Mouse (Mus musculus) hindbrain, embryonic 14.5 days (tissue): ENCODE measurements around the gene 1700056E22Rik. TPM values are rescaled to one million over a fixed set of nuclear protein-coding genes. Genes with fewer than 3 reads are reported as not detected.

Experiments
- ATAC-seq: fragments of 200-750 bp; cut with Nextera tagmentation; 2 replicates; pipeline ENCODE4 v1.8.0; 2017; ENCODE audit warnings: moderate number of reproducible peaks, mild to moderate bottlenecking, moderate TSS enrichment, moderate library complexity; ENCODE audit not compliant: low FRiP score
- DNase-seq: peaks from one replicate; pipeline ENCODE4 v3.0.0-alpha.2; 2015; ENCODE audit warnings: low spot score
- H3K27ac ChIP-seq: fragments of 300-500 bp; sonication (generic); 2 replicates; pipeline ENCODE4 v1.5.1; 2014; ENCODE audit warnings: mild to moderate bottlenecking, moderate library complexity
- H3K27me3 ChIP-seq: fragments of 300-500 bp; sonication (generic); 2 replicates; pipeline ENCODE4 v1.6.1; 2014; ENCODE audit warnings: mild to moderate bottlenecking, low read length, mixed read lengths; ENCODE audit not compliant: control insufficient read depth, insufficient read depth
- H3K36me3 ChIP-seq: fragments of 300-500 bp; sonication (generic); replicated peaks from 2 replicates; pipeline ENCODE4 v1.6.1; 2014; ENCODE audit not compliant: control insufficient read depth, insufficient read depth
- H3K4me1 ChIP-seq: fragments of 300-500 bp; sonication (generic); replicated peaks from 2 replicates; pipeline ENCODE4 v1.6.1; 2014; ENCODE audit warnings: antibody characterized with exemption, low read length, mixed read lengths; ENCODE audit not compliant: control insufficient read depth, insufficient read depth
- H3K4me2 ChIP-seq: fragments of 300-500 bp; sonication (generic); replicated peaks from 2 replicates; pipeline ENCODE4 v1.6.1; 2014; ENCODE audit warnings: mild to moderate bottlenecking, moderate library complexity
- H3K4me3 ChIP-seq: fragments of 300-500 bp; sonication (generic); replicated peaks from 2 replicates; pipeline ENCODE4 v1.5.1; 2014; ENCODE audit warnings: mild to moderate bottlenecking, low read length
- H3K9ac ChIP-seq: fragments of 300-500 bp; sonication (generic); 2 replicates; pipeline ENCODE4 v1.6.1; 2014
- H3K9me3 ChIP-seq: fragments of 300-500 bp; sonication (generic); 2 replicates; pipeline ENCODE4 v1.6.1; 2016; ENCODE audit warnings: low read length; ENCODE audit not compliant: control insufficient read depth
- WGBS: fragments of 180-500 bp; shearing (Covaris S2); extraction: QIAGEN DNeasy Blood & Tissue Kit; methylation state at CpG from one replicate; pipeline ENCODE4 v1.1.7; 2014; 5-methylcytosine and 5-hydroxymethylcytosine counted together
- polyA plus RNA-seq: library from polyadenylated mRNA; unstranded; fragments of >200 nt; fragmentation: Nextera tagmentation; extraction: Ambion mirVana; gene quantifications from 2 replicates; pipeline ENCODE4 v1.2.1, GENCODE M21; 2014

The 1700056E22Rik gene
- polyA plus RNA-seq, 1 experiment from 2014 or later = 0.75 TPM

GRCm38 (mm10) chr1:184015995-184016730 is 17.9 kb downstream of the 1700056E22Rik start:
- Histone ChIP-seq H3K27ac (no peak overlapping the region), H3K4me3 (no peak overlapping the region), H3K4me2 (no peak overlapping the region), H3K9ac (no peak overlapping the region), H3K27me3 (no peaks in the 10 kb centered on the region), H3K9me3 (no peaks in the 10 kb centered on the region), H3K36me3 (no peaks in the 10 kb centered on the region), H3K4me1 (no peaks in the 10 kb centered on the region)
- WGBS = 83% methylated on average over 10 of the region's 10 CpGs
- ATAC-seq = no peak
- no peak for DNase-seq

- no peak overlapping the region for H3K9ac ChIP-seq
- no peak for ATAC-seq
- no peak for DNase-seq
- no peaks in the 10 kb centered on the region for H3K36me3 ChIP-seq
- H3K4me3 ChIP-seq = no peak overlapping the region
- no peaks in the 10 kb centered on the region for H3K27me3 ChIP-seq
- H3K4me1 ChIP-seq = no peaks in the 10 kb centered on the region
- WGBS = 84% methylated on average over 3 of the region's 3 CpGs
- no peak overlapping the region for H3K27ac ChIP-seq
- H3K9me3 ChIP-seq = no peaks in the 10 kb centered on the region
- no peak overlapping the region for H3K4me2 ChIP-seq
These were observed 20.0 kb downstream of the 1700056E22Rik start for GRCm38 (mm10) chr1:184014091-184014490.

GRCm38 (mm10) chr1:184013106-184013505 is 21.0 kb downstream of the 1700056E22Rik start, which contains the start of gene Dusp10:
Gene Dusp10 (plus strand): TSS chr1:184013302.
- H3K4me1 ChIP-seq = no peaks in the 10 kb centered on the region
- H3K36me3 ChIP-seq = no peaks in the 10 kb centered on the region
- ATAC-seq (no peak), DNase-seq (no peak)
- no peak within 1 kb of the TSS for H3K27ac ChIP-seq
- no peaks in the 10 kb centered on the region for H3K27me3 ChIP-seq
- WGBS = 91% methylated on average over 4 of the region's 4 CpGs
- H3K9ac ChIP-seq = no peak within 1 kb of the TSS
- H3K4me3 ChIP-seq = no peak within 1 kb of the TSS
- no peak within 1 kb of the TSS for H3K4me2 ChIP-seq
- H3K9me3 ChIP-seq = no peaks in the 10 kb centered on the region

GRCm38 (mm10) chr1:184011311-184011710 is 22.8 kb downstream of the 1700056E22Rik start:
- H3K27ac ChIP-seq = no peak overlapping the region
- no peaks in the 10 kb centered on the region for H3K27me3 ChIP-seq
- no peak overlapping the region for H3K9ac ChIP-seq
- ATAC-seq (no peak), DNase-seq (no peak)
- H3K4me3 ChIP-seq = no peak overlapping the region
- no peak overlapping the region for H3K4me2 ChIP-seq
- H3K4me1 ChIP-seq = no peaks in the 10 kb centered on the region
- 95% methylated on average over 6 of the region's 6 CpGs for WGBS
- no peaks in the 10 kb centered on the region for H3K9me3 ChIP-seq
- H3K36me3 ChIP-seq = no peaks in the 10 kb centered on the region

- no peaks in the 10 kb centered on the region for H3K27me3 ChIP-seq
- no peak overlapping the region for H3K27ac ChIP-seq
- H3K9me3 ChIP-seq = no peaks in the 10 kb centered on the region
- H3K4me1 ChIP-seq = no peaks in the 10 kb centered on the region
- no peak overlapping the region for H3K4me3 ChIP-seq
- H3K9ac ChIP-seq = no peak overlapping the region
- no peak overlapping the region for H3K4me2 ChIP-seq
- DNase-seq = no peak
- H3K36me3 ChIP-seq = no peaks in the 10 kb centered on the region
- no peak for ATAC-seq
These were observed 28.0 kb downstream of the 1700056E22Rik start for GRCm38 (mm10) chr1:184006086-184006485.

- no peak overlapping the region for H3K4me3 ChIP-seq
- H3K9me3 ChIP-seq = no peaks in the 10 kb centered on the region
- ATAC-seq (no peak), DNase-seq (no peak)
- H3K27ac ChIP-seq = no peak overlapping the region
- no peaks in the 10 kb centered on the region for H3K36me3 ChIP-seq
- H3K27me3 ChIP-seq = no peaks in the 10 kb centered on the region
- no peaks in the 10 kb centered on the region for H3K4me1 ChIP-seq
- WGBS = 87% methylated on average over 6 of the region's 6 CpGs
- no peak overlapping the region for H3K4me2 ChIP-seq
- H3K9ac ChIP-seq = no peak overlapping the region
These were observed 28.6 kb downstream of the 1700056E22Rik start for GRCm38 (mm10) chr1:184005315-184006058.

GRCm38 (mm10) chr1:184004311-184004710 is 29.8 kb downstream of the 1700056E22Rik start:
- Histone ChIP-seq H3K4me3 (no peak overlapping the region), H3K9me3 (no peaks in the 10 kb centered on the region), H3K4me2 (no peak overlapping the region), H3K27me3 (no peaks in the 10 kb centered on the region), H3K9ac (no peak overlapping the region), H3K36me3 (no peaks in the 10 kb centered on the region), H3K4me1 (no peaks in the 10 kb centered on the region), H3K27ac (no peak overlapping the region)
- no peak for DNase-seq
- WGBS = 47% methylated on average over 2 of the region's 2 CpGs
- no peak for ATAC-seq

GRCm38 (mm10) chr1:184002470-184002869 is 31.6 kb downstream of the 1700056E22Rik start:
- ATAC-seq (no peak), DNase-seq (no peak)
- Histone ChIP-seq H3K9ac (no peak overlapping the region), H3K27ac (no peak overlapping the region), H3K4me2 (no peak overlapping the region), H3K9me3 (no peaks in the 10 kb centered on the region), H3K4me1 (no peaks in the 10 kb centered on the region), H3K4me3 (no peak overlapping the region), H3K36me3 (no peaks in the 10 kb centered on the region), H3K27me3 (no peaks in the 10 kb centered on the region)
- WGBS = 81% methylated on average over 2 of the region's 2 CpGs

- Histone ChIP-seq H3K27ac (no peak overlapping the region), H3K27me3 (no peaks in the 10 kb centered on the region), H3K4me1 (no peaks in the 10 kb centered on the region), H3K9ac (no peak overlapping the region), H3K4me2 (no peak overlapping the region), H3K4me3 (no peak overlapping the region), H3K9me3 (no peaks in the 10 kb centered on the region), H3K36me3 (no peaks in the 10 kb centered on the region)
- DNase-seq (no peak), ATAC-seq (no peak)
- 73% methylated on average over 2 of the region's 2 CpGs for WGBS
These were observed 36.9 kb downstream of the 1700056E22Rik start for GRCm38 (mm10) chr1:183997207-183997606.
